In the genomic region with DNA sequence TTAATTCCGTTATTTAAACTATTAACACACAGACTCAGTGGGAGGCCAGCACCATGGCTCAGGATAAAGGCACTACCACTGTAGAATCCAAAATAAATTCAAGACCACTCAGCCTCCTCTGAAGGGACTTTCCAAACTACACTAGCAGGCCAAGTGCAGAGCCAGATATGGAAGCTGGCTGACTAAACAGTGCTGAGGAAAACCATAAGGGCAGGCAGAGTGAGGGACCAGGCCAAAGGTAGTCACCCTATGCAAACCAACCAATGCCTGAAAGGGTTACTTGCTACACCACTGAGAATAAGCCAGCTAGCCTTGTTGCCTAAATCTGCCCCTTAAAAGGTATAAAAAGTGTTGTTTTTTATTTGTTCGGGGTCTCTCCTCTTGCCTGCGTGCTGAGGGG, we compare ENCODE assay signal across 21 mouse cellular contexts. TPM values are rescaled to one million over a fixed set of nuclear protein-coding genes. Genes with fewer than 3 reads are reported as not detected.
A peak's percentile ranks its signal among the peaks of the same experiment; 100 is the strongest.
DNase-seq lines count a peak whose midpoint lies in the region; ATAC-seq lines count a peak whose summit lies in the region.
"Had no signal": no experiment of that assay in that cellular context is flagged by ENCODE, and none has a peak within 500 bp of the region (broad histone marks: within the 10 kb centered on the region; RNA-seq: fewer than 3 reads in every experiment).

No protein-coding gene starts in this region.

- peaks cover 21% of the 10 kb centered on the region for H3K36me3 ChIP-seq in limb, embryonic 12.5 days
- H3K36me3 ChIP-seq in limb, embryonic 10.5 days = peaks cover 53% of the 10 kb centered on the region

- H3K4me1 ChIP-seq in limb, embryonic 12.5 days (replicated peaks) = no peaks in the 10 kb centered on the region; the same call in 1 of the 2 replicates
- 0 out of 2 replicates have a peak, but pooled peaks cover 2% of the 10 kb centered on the region for H3K4me1 ChIP-seq in limb, embryonic 10.5 days

- peak; percentile 6 for DNase-seq in cerebellum, adult 11-12 months
- no peak for DNase-seq in limb, embryonic 10.5 days (ENCODE audit: low spot score)
- DNase-seq in MN1 (ENCODE audit: low spot score) = no peak
- DNase-seq: adrenal gland, adult 2 months; adrenal gland, postnatal 10 days; adrenal gland, postnatal 25 days; B cell, adult 2 months; cerebellum, adult 18-20 months; cerebellum, adult 8-10 months; cerebellum, adult 9-11 months; cerebellum, postnatal 14 days; cerebellum, postnatal 36 days; embryo, embryonic 11 days; forebrain, postnatal 0 days had no signal

- H3K9me3 ChIP-seq in limb, embryonic 12.5 days = no peaks in the 10 kb centered on the region
- H3K9me3 ChIP-seq in limb, embryonic 10.5 days (replicated peaks) = no peaks in the 10 kb centered on the region
- H3K9me3 ChIP-seq: embryonic facial prominence, embryonic 12.5 days; embryonic facial prominence, embryonic 15.5 days; forebrain, embryonic 13.5 days; forebrain, embryonic 15.5 days had no signal

- H3K4me3 ChIP-seq in limb, embryonic 12.5 days (replicated peaks) = no peak overlapping the region
- no peak overlapping the region for H3K4me3 ChIP-seq in limb, embryonic 10.5 days
- H3K4me3 ChIP-seq: embryonic facial prominence, embryonic 12.5 days; embryonic facial prominence, embryonic 15.5 days; forebrain, embryonic 13.5 days; forebrain, embryonic 15.5 days had no signal

- H3K4me2 ChIP-seq in limb, embryonic 12.5 days = no peak overlapping the region
- H3K4me2 ChIP-seq: embryonic facial prominence, embryonic 12.5 days; embryonic facial prominence, embryonic 15.5 days; forebrain, embryonic 13.5 days; forebrain, embryonic 15.5 days had no signal

- H3K9ac ChIP-seq in limb, embryonic 12.5 days (replicated peaks) = no peak overlapping the region
- H3K9ac ChIP-seq: embryonic facial prominence, embryonic 12.5 days; embryonic facial prominence, embryonic 15.5 days; forebrain, embryonic 13.5 days; forebrain, embryonic 15.5 days; forebrain, postnatal 0 days had no signal

- H3K27ac ChIP-seq in limb, embryonic 12.5 days = 0 out of 2 replicates have a peak overlapping the region, but pooled peaks have one; percentile 53
- H3K27ac ChIP-seq in limb, embryonic 10.5 days = no peak overlapping the region
- H3K27ac ChIP-seq: embryonic facial prominence, embryonic 12.5 days; embryonic facial prominence, embryonic 15.5 days; forebrain, embryonic 13.5 days; forebrain, embryonic 15.5 days had no signal

- 89% methylated on average over 3 of the region's 3 CpGs for WGBS in limb, embryonic 12.5 days
- WGBS in limb, embryonic 10.5 days = 93% methylated on average over 3 of the region's 3 CpGs

- H3K27me3 ChIP-seq in limb, embryonic 12.5 days = no peaks in the 10 kb centered on the region
- H3K27me3 ChIP-seq in limb, embryonic 10.5 days (ENCODE audit: low read depth, poor library complexity, severe bottlenecking) = no peaks in the 10 kb centered on the region
- H3K27me3 ChIP-seq: embryonic facial prominence, embryonic 12.5 days; embryonic facial prominence, embryonic 15.5 days; forebrain, embryonic 13.5 days; forebrain, embryonic 15.5 days had no signal

- no peak for ATAC-seq in cerebellum, adult (ENCODE audit: insufficient number of reproducible peaks, low FRiP score, low TSS enrichment)
- ATAC-seq in limb, embryonic 12.5 days (ENCODE audit: insufficient number of reproducible peaks, insufficient read depth, low FRiP score, low TSS enrichment, low read depth) = no peak
- ATAC-seq: CD4-positive, CD25-positive, alpha-beta regulatory T cell, adult 4 months; forebrain, embryonic 13.5 days; forebrain, embryonic 15.5 days; forebrain, postnatal 0 days had no signal

RNA-seq across cellular contexts. Expression of a gene that starts 7.5 kb away (rescaled TPM):
- 18.8 and 19.1 TPM in 2 replicates for polyA plus RNA-seq in limb, embryonic 12.5 days (2016; fragmentation: Nextera tagmentation; extraction: Ambion mirVana)
- 17.8 and 17.9 TPM in 2 replicates for polyA plus RNA-seq in limb, embryonic 10.5 days (2016; fragmentation: Nextera tagmentation; extraction: Ambion mirVana)

RNA-seq across cellular contexts. Expression of a gene that starts 7.6 kb away (rescaled TPM):
- polyA plus RNA-seq in limb, embryonic 12.5 days (2016; fragmentation: Nextera tagmentation; extraction: Ambion mirVana) = 87.6 and 90.7 TPM in 2 replicates
- 145 and 158 TPM in 2 replicates for polyA plus RNA-seq in limb, embryonic 10.5 days (2016; fragmentation: Nextera tagmentation; extraction: Ambion mirVana)

RNA-seq across cellular contexts. Expression of a gene that starts 16.9 kb away (rescaled TPM):
- polyA plus RNA-seq in limb, embryonic 12.5 days (2016; fragmentation: Nextera tagmentation; extraction: Ambion mirVana) = 54.3 and 55.7 TPM in 2 replicates
- 73.1 and 74.0 TPM in 2 replicates for polyA plus RNA-seq in limb, embryonic 10.5 days (2016; fragmentation: Nextera tagmentation; extraction: Ambion mirVana)

RNA-seq across cellular contexts. Expression of a gene that starts 25.1 kb away (rescaled TPM):
- 40.4 and 43.1 TPM in 2 replicates for polyA plus RNA-seq in limb, embryonic 12.5 days (2016; fragmentation: Nextera tagmentation; extraction: Ambion mirVana)
- polyA plus RNA-seq in limb, embryonic 10.5 days (2016; fragmentation: Nextera tagmentation; extraction: Ambion mirVana) = 41.3 and 49.6 TPM in 2 replicates

RNA-seq across cellular contexts. Expression of a gene that starts 29.8 kb away (rescaled TPM):
- polyA plus RNA-seq in limb, embryonic 12.5 days (2016; fragmentation: Nextera tagmentation; extraction: Ambion mirVana) = 43.6 and 46.5 TPM in 2 replicates
- polyA plus RNA-seq in limb, embryonic 10.5 days (2016; fragmentation: Nextera tagmentation; extraction: Ambion mirVana) = 42.3 and 45.3 TPM in 2 replicates
